Mouse (Mus musculus) forebrain, embryonic 16.5 days (tissue): ENCODE measurements at regions not wholly inside any gene's neighbourhood (a gene's known extent, or its start where the extent isn't known, plus 50 kb on each side); places are given as distances from the start of the nearest gene placed in this dataset.
A peak's percentile ranks its signal among the peaks of the same experiment; 100 is the strongest.

Experiments used
- ATAC-seq: fragments of 200-750 bp; cut with Nextera tagmentation; 2 replicates; pipeline ENCODE4 v1.8.0; 2017; ENCODE audit warnings: mild to moderate bottlenecking, moderate library complexity
- H3K27ac ChIP-seq: fragments of 300-500 bp; sonication (generic); 2 replicates; pipeline ENCODE4 v1.5.1; 2014; ENCODE audit warnings: low read length, control low read depth
- H3K27me3 ChIP-seq: fragments of 300-500 bp; sonication (generic); replicated peaks from 2 replicates; pipeline ENCODE4 v1.6.1; 2014; ENCODE audit warnings: low read length; ENCODE audit not compliant: control insufficient read depth, insufficient read depth
- H3K36me3 ChIP-seq: fragments of 300-500 bp; sonication (generic); 2 replicates; pipeline ENCODE4 v1.6.1; 2014; ENCODE audit not compliant: control insufficient read depth, insufficient read depth
- H3K4me1 ChIP-seq: fragments of 300-500 bp; sonication (generic); replicated peaks from 2 replicates; pipeline ENCODE4 v1.6.1; 2014; ENCODE audit warnings: low read length; ENCODE audit not compliant: control insufficient read depth, insufficient read depth
- H3K4me2 ChIP-seq: fragments of 300-500 bp; sonication (generic); 2 replicates; pipeline ENCODE4 v1.6.1; 2014; ENCODE audit warnings: mild to moderate bottlenecking, low read length, control low read depth
- H3K4me3 ChIP-seq: fragments of 300-500 bp; sonication (generic); replicated peaks from 2 replicates; pipeline ENCODE4 v1.5.1; 2014; ENCODE audit warnings: mild to moderate bottlenecking, low read length, control low read depth
- H3K9ac ChIP-seq: fragments of 300-500 bp; sonication (generic); replicated peaks from 2 replicates; pipeline ENCODE4 v1.6.1; 2014; ENCODE audit warnings: low read depth, low read length, control low read depth
- H3K9me3 ChIP-seq: fragments of 300-500 bp; sonication (generic); 2 replicates; pipeline ENCODE4 v1.6.1; 2016; ENCODE audit warnings: low read length; ENCODE audit not compliant: control insufficient read depth
- WGBS: fragments of 180-500 bp; shearing (Covaris S2); extraction: QIAGEN DNeasy Blood & Tissue Kit; methylation state at CpG from one replicate; pipeline ENCODE4 v1.1.7; 2014; 5-methylcytosine and 5-hydroxymethylcytosine counted together

- H3K4me3 ChIP-seq, result no peak overlapping the region
- H3K4me1 ChIP-seq, result no peaks in the 10 kb centered on the region
- 74% methylated on average over 4 of the region's 4 CpGs for WGBS
- no peak overlapping the region for H3K27ac ChIP-seq
- no peak for ATAC-seq
- H3K27me3 ChIP-seq, result no peaks in the 10 kb centered on the region
- H3K36me3 ChIP-seq, result no peaks in the 10 kb centered on the region
- H3K4me2 ChIP-seq, result no peak overlapping the region
- H3K9ac ChIP-seq, result no peak overlapping the region
- no peaks in the 10 kb centered on the region for H3K9me3 ChIP-seq
Measured at GRCm38 (mm10) chr12:32619830-32620229, 199.5 kb upstream of the Nampt start.

DNA sequence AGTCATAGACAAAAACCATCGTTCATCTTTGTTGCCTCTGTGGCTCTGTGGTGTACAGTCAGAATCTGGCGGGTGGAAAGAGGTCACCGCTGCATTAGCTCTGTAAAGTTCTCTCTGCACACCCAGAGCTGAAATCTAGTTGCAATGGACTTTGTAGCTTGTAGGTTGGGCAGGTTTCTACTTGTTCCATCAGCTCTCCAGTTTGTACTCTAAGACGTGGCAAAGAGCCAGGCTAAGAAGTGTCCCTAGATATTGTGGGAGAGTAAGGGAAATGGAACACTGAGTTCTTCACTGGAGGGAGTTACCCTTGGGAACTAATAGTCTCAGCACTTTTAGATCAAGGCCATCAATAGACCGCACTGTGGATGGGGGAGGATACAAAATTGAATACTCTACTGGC lies 197.6 kb upstream of the Nampt start:
- no peak overlapping the region for H3K27ac ChIP-seq
- no peaks in the 10 kb centered on the region for H3K4me1 ChIP-seq
- ATAC-seq, result no peak
- H3K36me3 ChIP-seq, result no peaks in the 10 kb centered on the region
- H3K4me3 ChIP-seq, result no peak overlapping the region
- WGBS, result 95% methylated on average over 5 of the region's 5 CpGs
- H3K9me3 ChIP-seq, result no peaks in the 10 kb centered on the region
- H3K27me3 ChIP-seq, result no peaks in the 10 kb centered on the region
- no peak overlapping the region for H3K4me2 ChIP-seq
- no peak overlapping the region for H3K9ac ChIP-seq

DNA sequence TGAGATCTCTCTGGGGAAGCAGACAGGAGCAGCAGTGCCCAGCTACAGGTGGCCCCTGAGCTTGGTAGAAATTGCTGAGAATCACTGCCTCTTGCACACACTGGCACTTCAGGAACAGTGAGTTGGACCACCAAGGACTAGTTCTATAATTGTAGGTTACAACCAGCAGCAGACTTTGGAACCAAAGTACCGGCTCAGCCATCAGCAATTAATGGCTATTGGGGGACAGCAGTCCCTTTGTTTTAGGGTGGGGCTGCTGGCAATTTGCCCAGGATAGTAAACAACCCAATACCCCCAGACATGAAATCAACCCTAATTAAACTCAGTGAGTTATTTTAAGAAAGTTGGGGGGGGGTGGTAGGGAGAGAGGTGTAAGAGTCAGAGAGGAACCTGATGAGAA lies 190.8 kb upstream of the Nampt start:
- Histone ChIP-seq H3K9ac (no peak overlapping the region), H3K27me3 (0 out of 2 replicates have a peak, but pooled peaks cover 4% of the 10 kb centered on the region), H3K4me1 (peaks cover 3% of the 10 kb centered on the region; the same call in 1 of the 2 replicates), H3K4me3 (no peak overlapping the region), H3K27ac (no peak overlapping the region), H3K36me3 (no peaks in the 10 kb centered on the region), H3K4me2 (no peak overlapping the region), H3K9me3 (no peaks in the 10 kb centered on the region)
- no peak for ATAC-seq
- 21% methylated on average over 1 of the region's 1 CpGs for WGBS

- Histone ChIP-seq H3K4me1 (peaks cover 3% of the 10 kb centered on the region; the same call in 1 of the 2 replicates), H3K9ac (no peak overlapping the region), H3K27me3 (peaks cover 7% of the 10 kb centered on the region; the same call in 1 of the 2 replicates), H3K36me3 (no peaks in the 10 kb centered on the region), H3K27ac (no peak overlapping the region), H3K9me3 (no peaks in the 10 kb centered on the region), H3K4me2 (no peak overlapping the region), H3K4me3 (no peak overlapping the region)
- WGBS, result 8% methylated on average over 3 of the region's 3 CpGs
- no peak for ATAC-seq
Measured at GRCm38 (mm10) chr12:32632935-32633334, 186.4 kb upstream of the Nampt start.

GRCm38 (mm10) chr12:32635055-32635454 lies 184.3 kb upstream of the Nampt start:
- no peak overlapping the region for H3K4me3 ChIP-seq
- no peak overlapping the region for H3K9ac ChIP-seq
- H3K36me3 ChIP-seq, result no peaks in the 10 kb centered on the region
- H3K4me2 ChIP-seq, result no peak overlapping the region
- ATAC-seq, result no peak
- no peaks in the 10 kb centered on the region for H3K9me3 ChIP-seq
- H3K4me1 ChIP-seq, result peaks cover 3% of the 10 kb centered on the region; the same call in 1 of the 2 replicates
- WGBS, result 64% methylated on average over 5 of the region's 5 CpGs
- H3K27me3 ChIP-seq, result peaks cover 7% of the 10 kb centered on the region; the same call in 1 of the 2 replicates
- H3K27ac ChIP-seq, result no peak overlapping the region

- Histone ChIP-seq H3K4me2 (no peak overlapping the region), H3K4me3 (no peak overlapping the region), H3K27me3 (peaks cover 3% of the 10 kb centered on the region; the same call in 1 of the 2 replicates), H3K36me3 (no peaks in the 10 kb centered on the region), H3K9ac (0 out of 2 replicates have a peak overlapping the region, but pooled peaks have one; percentile 25), H3K27ac (no peak overlapping the region), H3K9me3 (no peaks in the 10 kb centered on the region), H3K4me1 (peaks cover 3% of the 10 kb centered on the region; the same call in 1 of the 2 replicates)
- ATAC-seq, result 0 out of 2 replicates have a peak, but pooled peaks have one; percentile 43
- WGBS, result 1% methylated on average over 8 of the region's 8 CpGs
Measured at GRCm38 (mm10) chr12:32637400-32638100, 181.8 kb upstream of the Nampt start.

GRCm38 (mm10) chr12:32640591-32640990 lies 178.8 kb upstream of the Nampt start:
- H3K4me3 ChIP-seq, result no peak overlapping the region
- no peak for ATAC-seq
- H3K4me1 ChIP-seq, result no peaks in the 10 kb centered on the region
- H3K36me3 ChIP-seq, result no peaks in the 10 kb centered on the region
- H3K9me3 ChIP-seq, result no peaks in the 10 kb centered on the region
- H3K4me2 ChIP-seq, result no peak overlapping the region
- no peaks in the 10 kb centered on the region for H3K27me3 ChIP-seq
- H3K27ac ChIP-seq, result no peak overlapping the region
- WGBS, result 76% methylated on average over 2 of the region's 2 CpGs
- no peak overlapping the region for H3K9ac ChIP-seq

GRCm38 (mm10) chr12:32642493-32642892 lies 176.9 kb upstream of the Nampt start:
- no peaks in the 10 kb centered on the region for H3K9me3 ChIP-seq
- no peak overlapping the region for H3K4me2 ChIP-seq
- no peak for ATAC-seq
- H3K4me1 ChIP-seq, result no peaks in the 10 kb centered on the region
- WGBS, result 93% methylated on average over 1 of the region's 1 CpGs
- H3K27me3 ChIP-seq, result no peaks in the 10 kb centered on the region
- no peak overlapping the region for H3K4me3 ChIP-seq
- H3K36me3 ChIP-seq, result no peaks in the 10 kb centered on the region
- no peak overlapping the region for H3K9ac ChIP-seq
- H3K27ac ChIP-seq, result no peak overlapping the region

- H3K9me3 ChIP-seq, result no peaks in the 10 kb centered on the region
- H3K4me3 ChIP-seq, result no peak overlapping the region
- H3K4me2 ChIP-seq, result no peak overlapping the region
- no peaks in the 10 kb centered on the region for H3K36me3 ChIP-seq
- no peaks in the 10 kb centered on the region for H3K4me1 ChIP-seq
- 98% methylated on average over 1 of the region's 1 CpGs for WGBS
- H3K27me3 ChIP-seq, result no peaks in the 10 kb centered on the region
- ATAC-seq, result no peak
- no peak overlapping the region for H3K27ac ChIP-seq
- H3K9ac ChIP-seq, result no peak overlapping the region
Measured at GRCm38 (mm10) chr12:32653096-32653495, 166.2 kb upstream of the Nampt start.
